Mouse (Mus musculus) cerebellum, postnatal 14 days (tissue): ENCODE data around the gene Foxp1.

Experiments
- DNase-seq, 2 experiments: peaks; one replicate each; pipeline ENCODE4 v3.0.0; 2021; ENCODE audit warnings: mixed read lengths in 2 of 2

Foxp1 gene

GRCm38 (mm10) chr6:99435140-99435539 lies 87.4 kb downstream of the Foxp1 start:
- no peak for DNase-seq

DNA sequence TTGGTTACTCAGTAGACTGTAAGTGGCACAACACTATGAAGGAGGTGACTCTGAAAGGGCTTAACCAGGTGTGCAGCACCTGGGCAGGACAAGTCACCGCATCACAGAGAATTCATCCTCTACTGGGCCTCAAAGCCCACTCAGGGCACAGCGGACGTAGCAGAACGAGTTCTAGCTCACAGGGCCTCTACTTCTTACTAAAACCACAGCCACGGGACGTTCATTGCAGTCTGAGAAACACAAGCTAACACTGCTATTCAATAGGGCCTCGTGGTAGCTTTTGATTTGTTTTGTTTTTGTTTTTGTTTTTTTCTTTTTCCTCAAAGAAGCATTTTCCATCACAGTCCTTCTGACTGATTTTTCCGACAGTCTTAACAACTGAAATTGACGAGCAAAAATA lies 89.5 kb downstream of the Foxp1 start:
- no peak for DNase-seq

- DNase-seq = no peak
Observed at GRCm38 (mm10) chr6:99431941-99432340, 90.6 kb downstream of the Foxp1 start.

GRCm38 (mm10) chr6:99430560-99430959 lies 92.0 kb downstream of the Foxp1 start:
- no peak for DNase-seq

DNA sequence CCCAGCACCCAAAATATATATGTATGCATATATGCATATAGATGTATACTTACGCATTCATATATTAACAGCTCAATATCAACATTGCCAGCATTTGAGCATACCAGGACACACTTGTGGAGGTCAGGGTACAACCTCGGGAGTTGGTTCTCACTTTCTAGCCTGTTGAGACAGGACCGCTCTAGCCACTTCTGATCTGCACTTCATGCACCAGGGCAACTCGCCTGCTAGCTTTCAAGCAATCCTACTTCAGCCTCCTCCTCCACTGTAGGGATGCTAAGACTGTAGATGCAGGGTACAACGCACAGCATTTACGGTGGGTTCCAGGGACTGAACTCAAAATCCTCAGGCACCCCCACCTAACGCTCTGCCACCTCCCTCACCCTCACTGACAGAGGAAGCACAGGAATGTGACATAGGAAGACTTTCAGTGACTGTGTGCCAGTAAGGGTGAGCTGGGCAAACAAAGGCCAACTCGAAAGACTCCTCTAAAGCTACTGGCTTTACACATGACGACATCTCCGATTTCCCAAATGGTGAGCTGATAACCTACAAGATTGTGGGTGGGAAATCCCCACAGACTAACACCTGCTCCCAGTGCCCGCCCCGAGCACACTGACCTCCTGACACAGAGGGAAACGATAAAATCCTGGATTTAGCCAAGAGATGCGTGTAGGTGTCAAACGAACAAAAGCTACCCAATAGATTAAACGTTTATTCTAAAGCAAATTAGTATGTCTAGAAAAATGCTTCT lies 93.0 kb downstream of the Foxp1 start:
- DNase-seq = no peak

GRCm38 (mm10) chr6:99428961-99429360 lies 93.6 kb downstream of the Foxp1 start:
- DNase-seq = no peak

- no peak for DNase-seq
Observed at GRCm38 (mm10) chr6:99427301-99427700, 95.2 kb downstream of the Foxp1 start.

GRCm38 (mm10) chr6:99425044-99425443 lies 97.5 kb downstream of the Foxp1 start:
- no peak for DNase-seq

GRCm38 (mm10) chr6:99420666-99421065 lies 101.9 kb downstream of the Foxp1 start:
- no peak for DNase-seq

GRCm38 (mm10) chr6:99412598-99412997 lies 109.9 kb downstream of the Foxp1 start:
- no peak for DNase-seq

DNA sequence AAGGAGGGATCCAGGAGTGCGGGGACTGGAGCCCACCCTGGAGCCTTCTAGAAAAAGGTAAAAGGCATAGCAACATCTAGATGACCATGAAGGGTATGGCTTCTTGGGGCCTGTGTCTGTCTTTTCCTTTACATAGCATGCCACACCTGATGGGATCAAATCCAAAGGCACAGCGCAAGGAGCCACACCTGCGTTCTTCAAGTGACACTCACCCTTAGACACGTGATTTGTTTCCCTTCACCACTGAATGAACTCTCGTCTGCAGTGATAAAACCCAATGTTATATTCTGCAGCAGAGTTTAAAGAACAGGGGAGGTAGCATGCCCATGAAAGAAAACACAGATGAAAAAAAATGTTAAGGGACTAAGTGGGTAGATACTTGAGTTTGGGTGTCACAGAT lies 112.9 kb downstream of the Foxp1 start:
- no peak for DNase-seq

- no peak for DNase-seq
Observed at GRCm38 (mm10) chr6:99408880-99409279, 113.6 kb downstream of the Foxp1 start.

GRCm38 (mm10) chr6:99403755-99404390 lies 118.6 kb downstream of the Foxp1 start:
- DNase-seq = no peak

- DNase-seq = no peak
Observed at GRCm38 (mm10) chr6:99402941-99403340, 119.6 kb downstream of the Foxp1 start.

DNA sequence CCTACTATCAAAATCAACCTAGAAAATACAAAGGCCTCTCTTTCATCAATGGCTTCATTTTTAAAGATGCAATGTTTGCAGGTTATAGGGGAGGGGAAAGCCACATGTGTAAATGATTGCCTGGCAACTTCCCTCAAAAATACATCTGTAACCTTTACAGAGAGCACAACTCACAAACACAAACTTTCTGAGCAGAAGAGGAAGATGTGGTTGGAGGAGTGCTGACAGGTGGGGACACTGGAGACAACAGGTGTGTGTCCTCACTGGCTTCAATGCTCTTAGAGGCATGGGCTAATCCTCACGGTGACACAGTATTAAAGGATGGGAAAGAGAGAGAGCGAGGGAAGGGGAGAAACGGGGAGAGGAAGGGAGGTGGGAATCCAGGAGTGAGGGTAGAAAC lies 120.2 kb downstream of the Foxp1 start:
- DNase-seq = no peak

- no peak for DNase-seq
Observed at GRCm38 (mm10) chr6:99401801-99402200, 120.7 kb downstream of the Foxp1 start.

GRCm38 (mm10) chr6:99401211-99401610 lies 121.3 kb downstream of the Foxp1 start:
- no peak for DNase-seq

GRCm38 (mm10) chr6:99395745-99396144 lies 126.8 kb downstream of the Foxp1 start:
- DNase-seq = no peak

GRCm38 (mm10) chr6:99394801-99395200 lies 127.7 kb downstream of the Foxp1 start:
- no peak for DNase-seq

- no peak for DNase-seq
Observed at GRCm38 (mm10) chr6:99392484-99392883, 130.0 kb downstream of the Foxp1 start.

GRCm38 (mm10) chr6:99388741-99389675 lies 133.5 kb downstream of the Foxp1 start:
- DNase-seq = no peak

- no peak for DNase-seq
Observed at GRCm38 (mm10) chr6:99388023-99388422, 134.5 kb downstream of the Foxp1 start.

GRCm38 (mm10) chr6:99385059-99385604 lies 137.4 kb downstream of the Foxp1 start:
- DNase-seq = peak; percentile 14 to 15
